Mouse (Mus musculus) hindbrain, embryonic 15.5 days (tissue): Measurements from ENCODE around the gene Krt5. TPM values are rescaled to one million over a fixed set of nuclear protein-coding genes. Genes with fewer than 3 reads are reported as not detected.
"Not testable (repeated sequence)": the region's sequence is repeated elsewhere in the genome, so short reads cannot be mapped to it uniquely, and the experiment has no call there.

Source experiments
- ATAC-seq: fragments of 200-750 bp; cut with Nextera tagmentation; 2 replicates; pipeline ENCODE4 v1.8.0; 2017; ENCODE audit warnings: low read depth, moderate number of reproducible peaks, moderate TSS enrichment; ENCODE audit not compliant: low FRiP score
- H3K27ac ChIP-seq: fragments of 300-500 bp; sonication (generic); replicated peaks from 2 replicates; pipeline ENCODE4 v1.5.1; 2015; ENCODE audit warnings: mild to moderate bottlenecking, inconsistent platforms
- H3K27me3 ChIP-seq: fragments of 300-500 bp; sonication (generic); 2 replicates; pipeline ENCODE4 v1.6.1; 2015; ENCODE audit warnings: control low read depth, inconsistent platforms
- H3K36me3 ChIP-seq: fragments of 300-500 bp; sonication (generic); 2 replicates; pipeline ENCODE4 v1.6.1; 2015; ENCODE audit warnings: control low read depth, inconsistent platforms
- H3K4me1 ChIP-seq: fragments of 300-500 bp; sonication (generic); replicated peaks from 2 replicates; pipeline ENCODE4 v1.6.1; 2015; ENCODE audit warnings: control low read depth, inconsistent platforms
- H3K4me2 ChIP-seq: fragments of 300-500 bp; sonication (generic); 2 replicates; pipeline ENCODE4 v1.6.1; 2015; ENCODE audit warnings: moderate library complexity, mild to moderate bottlenecking, inconsistent platforms
- H3K4me3 ChIP-seq: fragments of 300-500 bp; sonication (generic); 2 replicates; pipeline ENCODE4 v1.5.1; 2015; ENCODE audit warnings: mild to moderate bottlenecking, inconsistent platforms
- H3K9ac ChIP-seq: fragments of 300-500 bp; sonication (generic); 2 replicates; pipeline ENCODE4 v1.6.1; 2015; ENCODE audit warnings: inconsistent platforms
- H3K9me3 ChIP-seq: fragments of 300-500 bp; sonication (generic); 2 replicates; pipeline ENCODE4 v1.6.1; 2016; ENCODE audit warnings: control low read depth, inconsistent platforms
- WGBS: fragments of 180-500 bp; shearing (Covaris S2); methylation state at CpG from one replicate; pipeline ENCODE4 v1.1.7; 2015; 5-methylcytosine and 5-hydroxymethylcytosine counted together
- microRNA-seq: library from miRNA; unstranded; fragments of <30 nt; microRNA quantifications from one replicate; pipeline ENCODE4, GENCODE M21; 2016
- polyA plus RNA-seq: library from polyadenylated mRNA; unstranded; fragments of >200 nt; fragmentation: Nextera tagmentation; extraction: Ambion mirVana; gene quantifications from 2 replicates; pipeline ENCODE4 v1.2.1, GENCODE M21; 2015

Gene Krt5
- polyA plus RNA-seq, 1 experiment from 2014 or later: 0.75 TPM

DNA sequence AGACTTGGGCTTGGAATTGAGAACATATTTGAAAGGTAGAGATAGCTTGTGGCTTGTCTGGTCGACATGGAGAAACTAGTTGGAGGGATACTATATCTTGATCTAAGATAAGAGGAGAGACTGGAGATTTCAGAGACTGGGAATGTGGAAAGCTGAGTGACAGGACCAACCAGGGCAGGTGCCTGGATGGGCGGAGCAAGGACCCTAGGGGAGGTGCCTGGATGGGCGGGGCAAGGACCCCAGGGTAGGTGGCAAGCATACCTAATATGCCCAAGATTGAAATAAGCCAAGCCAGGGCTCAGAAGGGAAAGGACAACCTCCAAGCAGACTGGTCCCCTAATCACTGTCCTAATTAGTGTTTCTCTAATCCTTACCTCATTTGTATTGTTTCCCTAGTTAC, 13.5 kb downstream of the Krt5 start:
- no peak overlapping the region for H3K27ac ChIP-seq
- 56% methylated on average over 3 of the region's 3 CpGs for WGBS
- H3K9ac ChIP-seq: no peak overlapping the region

DNA sequence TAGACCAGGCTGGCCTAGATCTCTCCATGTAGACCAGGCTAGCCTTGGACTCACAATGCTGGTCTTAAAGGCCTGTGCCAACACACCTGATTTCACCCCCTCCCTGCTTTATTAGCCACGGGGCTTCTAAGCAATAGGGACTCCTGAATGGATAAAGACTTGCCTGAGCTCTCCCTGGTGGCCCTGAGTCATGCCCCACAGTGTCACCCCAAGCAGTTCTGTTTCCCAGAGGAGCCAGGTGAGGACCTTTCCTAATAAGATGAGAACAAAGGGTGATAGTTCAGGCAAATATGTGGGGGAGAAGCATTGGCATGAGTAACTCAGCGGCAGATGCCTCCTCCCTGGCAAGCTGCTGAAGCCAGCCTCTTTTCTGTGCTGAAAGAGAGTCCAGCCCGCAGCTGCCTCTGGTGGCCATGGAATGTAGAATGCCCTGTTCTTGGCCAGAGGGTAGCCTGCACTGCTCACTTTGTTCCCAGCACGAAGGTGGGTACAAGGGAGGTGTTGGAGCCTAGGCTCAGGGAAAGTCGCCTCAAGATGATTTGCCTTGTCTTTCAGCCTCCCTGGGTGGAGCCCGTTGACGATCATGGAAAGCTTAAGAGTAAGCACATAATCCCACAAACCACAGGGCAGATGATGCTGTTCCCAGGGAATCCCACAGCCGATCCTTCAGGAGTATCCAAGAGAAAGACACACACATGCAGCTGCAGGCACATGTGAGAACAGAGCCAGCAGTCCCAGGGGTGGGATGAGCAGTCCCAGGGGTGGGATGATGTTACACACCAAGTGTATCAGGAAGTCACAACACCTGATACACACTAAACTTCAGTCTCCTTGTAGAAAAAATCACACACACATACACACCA, 15.1 kb downstream of the Krt5 start:
- ATAC-seq: no peak
- no peaks in the 10 kb centered on the region for H3K36me3 ChIP-seq
- H3K4me3 ChIP-seq: no peak overlapping the region
- no peak overlapping the region for H3K27ac ChIP-seq
- 77% methylated on average over 8 of the region's 8 CpGs for WGBS
- no peak overlapping the region for H3K4me2 ChIP-seq
- H3K27me3 ChIP-seq: no peaks in the 10 kb centered on the region
- no peak overlapping the region for H3K9ac ChIP-seq
- H3K9me3 ChIP-seq: no peaks in the 10 kb centered on the region
- no peaks in the 10 kb centered on the region for H3K4me1 ChIP-seq

More for the DNA sequence above, 13.5 kb downstream of the Krt5 start:
- Histone ChIP-seq H3K4me3 (no peak overlapping the region), H3K9me3 (no peaks in the 10 kb centered on the region), H3K36me3 (no peaks in the 10 kb centered on the region), H3K4me1 (no peaks in the 10 kb centered on the region), H3K27me3 (no peaks in the 10 kb centered on the region), H3K4me2 (no peak overlapping the region)
- no peak for ATAC-seq

DNA sequence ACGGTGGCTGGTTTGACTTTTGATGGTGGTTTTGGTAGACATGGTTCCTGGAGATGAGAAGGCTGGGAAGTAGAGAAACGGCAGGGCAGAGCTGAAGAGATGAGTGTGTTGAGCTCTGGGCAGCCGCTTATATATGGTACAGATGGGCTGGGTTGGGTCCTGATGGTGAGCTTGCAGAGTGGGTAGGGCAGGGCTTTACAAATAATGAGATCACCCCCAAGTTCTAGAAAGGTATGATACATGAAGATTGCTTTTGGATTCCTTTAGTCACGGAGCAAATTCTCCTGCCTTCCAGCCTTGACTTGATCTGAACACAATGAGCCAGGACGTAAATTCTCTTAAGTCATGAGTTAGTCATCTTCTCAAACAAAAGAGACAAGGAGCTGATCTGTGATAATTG, 18.5 kb downstream of the Krt5 start, which contains the start of gene Krt6a:
Gene Krt6a (minus strand): TSS at position 101 of the 400 bp plus-strand sequence.
- ATAC-seq: no peak
- 89% methylated on average over 5 of the region's 5 CpGs for WGBS

DNA sequence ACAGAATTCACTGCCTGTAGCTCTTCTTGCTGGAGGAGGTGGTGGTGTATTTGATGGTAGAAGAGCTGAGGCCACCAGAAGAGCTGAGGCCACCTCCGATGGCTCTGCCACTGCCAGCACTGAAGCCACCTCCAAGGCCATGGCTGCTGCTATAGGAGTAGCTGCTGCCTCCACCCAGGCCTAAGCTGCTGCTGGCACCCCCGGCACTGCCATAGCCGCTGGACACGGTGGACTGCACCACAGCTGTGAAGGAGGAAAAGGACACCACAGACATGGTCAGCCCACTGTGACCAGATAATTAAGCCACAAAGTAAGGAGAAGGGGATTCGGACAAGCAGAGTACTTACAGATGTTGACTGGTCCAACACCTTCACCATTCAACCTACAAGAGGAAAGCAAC, 22.2 kb downstream of the Krt5 start:
- not testable (repeated sequence) for H3K27me3 ChIP-seq, H3K4me1 ChIP-seq, H3K36me3 ChIP-seq, H3K4me3 ChIP-seq, ATAC-seq, H3K4me2 ChIP-seq, H3K9ac ChIP-seq, H3K27ac ChIP-seq, H3K9me3 ChIP-seq
- 90% methylated on average over 5 of the region's 5 CpGs for WGBS

More for the DNA sequence above, 18.5 kb downstream of the Krt5 start, which contains the start of gene Krt6a:
- Histone ChIP-seq H3K4me3 (no peak within 1 kb of the TSS), H3K36me3 (no peaks in the 10 kb centered on the region), H3K9ac (no peak within 1 kb of the TSS), H3K9me3 (no peaks in the 10 kb centered on the region), H3K27me3 (no peaks in the 10 kb centered on the region), H3K27ac (no peak within 1 kb of the TSS), H3K4me1 (no peaks in the 10 kb centered on the region), H3K4me2 (no peak within 1 kb of the TSS)

DNA sequence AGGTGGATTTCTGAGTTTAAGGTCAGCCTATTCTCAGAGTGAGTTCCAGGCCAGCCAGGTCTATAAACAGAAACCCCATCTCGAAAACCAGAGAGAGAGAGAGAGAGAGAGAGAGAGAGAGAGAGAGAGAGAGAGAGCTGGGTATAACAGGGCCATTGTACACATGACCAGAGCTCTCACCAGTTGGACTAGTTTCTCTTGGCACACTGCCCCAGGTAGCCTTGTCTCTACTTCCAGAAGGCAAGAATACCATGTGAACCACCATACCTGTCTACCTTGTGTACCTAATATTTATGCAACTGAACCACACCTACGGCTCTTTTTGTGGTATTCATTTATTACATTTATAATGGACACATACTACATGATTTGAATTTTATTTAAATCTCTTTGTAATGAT, 24.5 kb downstream of the Krt5 start:
- Histone ChIP-seq H3K27me3 (no peaks in the 10 kb centered on the region), H3K27ac (no peak overlapping the region), H3K4me3 (no peak overlapping the region), H3K4me2 (no peak overlapping the region), H3K9ac (no peak overlapping the region), H3K4me1 (no peaks in the 10 kb centered on the region), H3K36me3 (no peaks in the 10 kb centered on the region), H3K9me3 (no peaks in the 10 kb centered on the region)
- 68% methylated on average over 2 of the region's 2 CpGs for WGBS
- ATAC-seq: no peak

DNA sequence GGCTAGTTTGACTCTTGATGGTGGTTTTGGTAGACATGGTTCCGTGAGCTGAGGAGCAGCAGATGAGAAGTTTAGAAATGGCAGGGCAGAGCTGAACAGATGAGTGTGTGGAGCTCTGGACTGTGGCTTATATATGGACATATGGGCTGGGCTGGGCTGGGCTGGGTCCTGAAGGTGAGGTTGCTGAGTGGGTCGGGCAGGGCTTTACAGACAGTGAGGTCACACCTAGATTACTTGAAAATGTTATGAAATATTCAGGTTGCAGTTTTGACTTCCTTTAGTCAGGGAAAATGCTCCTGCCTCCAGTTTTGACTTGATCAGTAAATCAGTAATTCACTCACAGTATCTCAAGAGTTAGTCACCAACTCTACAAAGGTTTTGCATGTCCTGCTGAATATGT, 32.5 kb downstream of the Krt5 start, which contains the start of gene Krt6b:
Gene Krt6b (minus strand): TSS at position 101 of the 400 bp plus-strand sequence.
- WGBS: 93% methylated on average over 2 of the region's 2 CpGs
- no peaks in the 10 kb centered on the region for H3K4me1 ChIP-seq
- no peaks in the 10 kb centered on the region for H3K9me3 ChIP-seq
- H3K9ac ChIP-seq: no peak within 1 kb of the TSS
- ATAC-seq: no peak
- no peaks in the 10 kb centered on the region for H3K36me3 ChIP-seq
- H3K27me3 ChIP-seq: no peaks in the 10 kb centered on the region
- no peak within 1 kb of the TSS for H3K4me3 ChIP-seq
- no peak within 1 kb of the TSS for H3K4me2 ChIP-seq
- H3K27ac ChIP-seq: no peak within 1 kb of the TSS

DNA sequence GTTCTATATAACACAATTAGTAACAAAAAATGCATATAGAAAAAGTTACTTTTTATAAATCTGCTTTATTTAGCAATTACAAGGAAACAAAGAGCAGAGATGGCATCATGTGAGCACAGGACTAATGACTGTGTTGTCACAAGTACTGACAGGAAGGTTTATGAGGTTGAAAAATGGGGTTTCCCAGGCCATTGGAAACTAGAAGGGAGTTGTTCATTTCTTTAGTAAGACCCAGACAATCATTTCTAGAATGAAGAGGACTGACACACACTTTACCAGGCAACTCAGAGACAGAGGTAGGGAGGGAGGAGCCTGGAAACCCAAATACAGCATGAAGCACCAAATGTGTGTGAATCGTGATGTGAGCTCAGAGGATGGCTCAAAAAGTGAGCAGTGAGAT, 36.7 kb downstream of the Krt5 start:
- Histone ChIP-seq H3K4me2 (no peak overlapping the region), H3K4me3 (no peak overlapping the region), H3K4me1 (no peaks in the 10 kb centered on the region), H3K27me3 (no peaks in the 10 kb centered on the region), H3K9ac (no peak overlapping the region), H3K36me3 (no peaks in the 10 kb centered on the region), H3K9me3 (no peaks in the 10 kb centered on the region), H3K27ac (no peak overlapping the region)
- no peak for ATAC-seq
- 85% methylated on average over 1 of the region's 1 CpGs for WGBS

Small RNA genes within 50 kb of the gene (microRNA-seq; reads per million reads assigned to microRNA genes)
- not detected for gene Gm44323
- not detected for gene Gm44342
- gene Gm44383: not detected

Other genes starting within 250 kb of the Krt5 start
- not detected in 2 replicates for gene Krt81, start 249.1 kb downstream of the Krt5 start, polyA plus RNA-seq
- gene Krt86, start 239.4 kb downstream of the Krt5 start, polyA plus RNA-seq: 0.09 and 0.12 TPM in 2 replicates
- not detected in 2 replicates for gene Krt83, start 221.4 kb downstream of the Krt5 start, polyA plus RNA-seq
- gene Gm49425, start 195.6 kb downstream of the Krt5 start, polyA plus RNA-seq: not detected in 2 replicates
- 0.05 TPM in 1 of 2 replicates, not detected in the other for gene Krt84, start 180.1 kb downstream of the Krt5 start, polyA plus RNA-seq
- gene Krt82, start 162.2 kb downstream of the Krt5 start, polyA plus RNA-seq: not detected in 2 replicates
- gene Krt90, start 149.9 kb downstream of the Krt5 start, polyA plus RNA-seq: 0.12 and 0.13 TPM in 2 replicates
- 0.17 and 0.18 TPM in 2 replicates for gene Krt75, start 139.0 kb downstream of the Krt5 start, polyA plus RNA-seq
- not detected in 2 replicates for gene Gm5414, start 84.7 kb downstream of the Krt5 start, polyA plus RNA-seq
- gene Gm5478, start 65.5 kb downstream of the Krt5 start, polyA plus RNA-seq: not detected in 2 replicates
- not detected in 2 replicates for gene Krt6b, start 32.6 kb downstream of the Krt5 start, polyA plus RNA-seq
- gene Krt6a, start 18.6 kb downstream of the Krt5 start, polyA plus RNA-seq: 0.22 TPM in 1 of 2 replicates, not detected in the other
- 1.2 and 1.4 TPM in 2 replicates for gene Krt71, start 30.2 kb upstream of the Krt5 start, polyA plus RNA-seq
- gene Krt72, start 73.6 kb upstream of the Krt5 start, polyA plus RNA-seq: 0.16 and 0.27 TPM in 2 replicates
- 1.3 and 3.3 TPM in 2 replicates for gene Krt73, start 89.4 kb upstream of the Krt5 start, polyA plus RNA-seq
- gene Krt2, start 105.3 kb upstream of the Krt5 start, polyA plus RNA-seq: 0.05 TPM in 1 of 2 replicates, not detected in the other
- gene Krt1, start 137.9 kb upstream of the Krt5 start, polyA plus RNA-seq: 15.9 and 19.3 TPM in 2 replicates
- 0.35 and 0.47 TPM in 2 replicates for gene Krt77, start 156.8 kb upstream of the Krt5 start, polyA plus RNA-seq
- not detected in 2 replicates for gene Krt76, start 180.0 kb upstream of the Krt5 start, polyA plus RNA-seq
- gene Krt4, start 211.8 kb upstream of the Krt5 start, polyA plus RNA-seq: 0.07 and 0.40 TPM in 2 replicates
- 0.41 and 0.70 TPM in 2 replicates for gene Krt79, start 227.4 kb upstream of the Krt5 start, polyA plus RNA-seq
- not detected in 2 replicates for gene Krt78, start 241.4 kb upstream of the Krt5 start, polyA plus RNA-seq